Mouse (Mus musculus) midbrain, postnatal 0 days (tissue): Measurements from ENCODE around the gene Cabin1. TPM values are rescaled to one million over a fixed set of nuclear protein-coding genes. Genes with fewer than 3 reads are reported as not detected.

Source experiments
- ATAC-seq: fragments of 200-750 bp; cut with Nextera tagmentation; 2 replicates; pipeline ENCODE4 v1.8.0; 2017; ENCODE audit warnings: moderate number of reproducible peaks, mild to moderate bottlenecking, moderate TSS enrichment, moderate library complexity; ENCODE audit not compliant: low FRiP score
- DNase-seq: peaks from one replicate; pipeline ENCODE4 v3.0.0-alpha.2; 2015; ENCODE audit warnings: low spot score
- H3K27ac ChIP-seq: fragments of 300-500 bp; sonication (generic); 2 replicates; pipeline ENCODE4 v1.5.1; 2014; ENCODE audit warnings: low read depth, mild to moderate bottlenecking, low read length, mixed read lengths
- H3K27me3 ChIP-seq: fragments of 300-500 bp; sonication (generic); 2 replicates; pipeline ENCODE4 v1.6.1; 2014; ENCODE audit warnings: low read length, control low read depth, mixed read lengths; ENCODE audit not compliant: insufficient read depth
- H3K36me3 ChIP-seq: fragments of 300-500 bp; sonication (generic); 2 replicates; pipeline ENCODE4 v1.6.1; 2014; ENCODE audit warnings: low read length, control low read depth, mixed read lengths; ENCODE audit not compliant: insufficient read depth
- H3K4me1 ChIP-seq: fragments of 300-500 bp; sonication (generic); 2 replicates; pipeline ENCODE4 v1.6.1; 2014; ENCODE audit warnings: mild to moderate bottlenecking, control low read depth, antibody characterized with exemption, low read length, mixed read lengths; ENCODE audit not compliant: insufficient read depth
- H3K4me2 ChIP-seq: fragments of 300-500 bp; sonication (generic); 2 replicates; pipeline ENCODE4 v1.6.1; 2014; ENCODE audit warnings: low read depth, mild to moderate bottlenecking, low read length, mixed read lengths; ENCODE audit not compliant: poor library complexity, severe bottlenecking
- H3K4me3 ChIP-seq: fragments of 300-500 bp; sonication (generic); 2 replicates; pipeline ENCODE4 v1.5.1; 2014; ENCODE audit warnings: low read depth, mild to moderate bottlenecking, low read length, moderate library complexity
- H3K9ac ChIP-seq: fragments of 300-500 bp; sonication (generic); replicated peaks from 2 replicates; pipeline ENCODE4 v1.6.1; 2014; ENCODE audit warnings: mild to moderate bottlenecking, low read length, moderate library complexity, mixed read lengths; ENCODE audit not compliant: poor library complexity, severe bottlenecking
- H3K9me3 ChIP-seq: fragments of 300-500 bp; sonication (generic); 2 replicates; pipeline ENCODE4 v1.6.1; 2016; ENCODE audit warnings: low read length, control low read depth
- CTCF ChIP-seq: IDR thresholded peaks from 2 replicates; pipeline ENCODE4 v1.5.1; 2016; ENCODE audit warnings: antibody characterized with exemption, mild to moderate bottlenecking
- WGBS: fragments of 180-500 bp; shearing (Covaris S2); extraction: QIAGEN DNeasy Blood & Tissue Kit; methylation state at CpG from one replicate; pipeline ENCODE4 v1.1.7; 2014; 5-methylcytosine and 5-hydroxymethylcytosine counted together
- polyA plus RNA-seq: library from polyadenylated mRNA; unstranded; fragments of >200 nt; fragmentation: Nextera tagmentation; extraction: Ambion mirVana; gene quantifications from 2 replicates; pipeline ENCODE4 v1.2.1, GENCODE M21; 2015
- total RNA-seq: library from RNA; depleted of rRNA; stranded (reverse); fragments of >200 nt; gene quantifications from 2 replicates; pipeline ENCODE4 v1.2.3, GENCODE M21; 2014

Gene Cabin1
- total and polyA plus RNA-seq, 2 experiments from 2014 or later, result 31.6 to 93.3 TPM

- Histone ChIP-seq H3K27ac (peak overlapping the region; percentile 69), H3K9ac (peak overlapping the region; percentile 60; the same call in 1 of the 2 replicates), H3K9me3 (no peaks in the 10 kb centered on the region), H3K4me3 (peak overlapping the region; percentile 49), H3K27me3 (no peaks in the 10 kb centered on the region), H3K36me3 (peaks cover 41% of the 10 kb centered on the region), H3K4me1 (peaks cover 20% of the 10 kb centered on the region), H3K4me2 (peak overlapping the region; percentile 97)
- no peak for TF ChIP-seq CTCF
- DNase-seq (peak; percentile 54), ATAC-seq (peak; percentile 10; the same call in 1 of the 2 replicates)
- WGBS, result 25% methylated on average over 4 of the region's 4 CpGs
These were observed 97.6 kb downstream of the Cabin1 start for GRCm38 (mm10) chr10:75666451-75667030.

DNA sequence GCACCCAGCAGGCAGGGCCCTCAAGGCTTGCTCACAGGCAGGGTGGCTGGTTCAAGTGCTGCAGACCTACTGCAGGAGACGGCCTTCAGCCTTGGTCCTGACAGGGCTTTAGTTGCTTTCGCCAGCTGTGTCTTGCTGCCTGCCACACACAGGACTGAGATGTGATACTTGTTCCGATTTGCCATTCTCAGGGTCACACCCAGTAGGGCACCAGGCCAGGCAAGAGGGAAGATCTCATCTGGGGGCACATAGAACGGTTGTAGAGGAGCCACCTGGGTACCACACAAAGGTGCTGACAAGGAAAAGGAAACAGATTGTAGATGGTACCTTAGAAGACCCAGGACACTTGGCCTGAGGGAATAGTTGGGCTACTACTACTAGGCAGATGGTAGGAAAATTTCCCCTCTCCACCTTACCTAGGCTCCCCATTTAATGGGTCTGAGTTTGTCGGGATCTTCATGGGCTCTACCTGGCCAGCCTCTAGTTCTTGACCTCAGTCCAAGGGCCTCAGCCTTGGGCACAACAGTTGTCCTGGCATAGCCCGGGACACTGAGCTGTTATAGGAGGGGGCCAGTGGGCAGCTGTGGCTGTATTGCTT, 99.4 kb downstream of the Cabin1 start:
- Histone ChIP-seq H3K27me3 (no peaks in the 10 kb centered on the region), H3K4me2 (no peak overlapping the region), H3K9me3 (no peaks in the 10 kb centered on the region), H3K4me3 (no peak overlapping the region), H3K36me3 (peaks cover 27% of the 10 kb centered on the region), H3K9ac (no peak overlapping the region), H3K27ac (no peak overlapping the region), H3K4me1 (peaks cover 20% of the 10 kb centered on the region)
- 96% methylated on average over 6 of the region's 6 CpGs for WGBS
- ATAC-seq (no peak), DNase-seq (no peak)
- no peak for TF ChIP-seq CTCF

DNA sequence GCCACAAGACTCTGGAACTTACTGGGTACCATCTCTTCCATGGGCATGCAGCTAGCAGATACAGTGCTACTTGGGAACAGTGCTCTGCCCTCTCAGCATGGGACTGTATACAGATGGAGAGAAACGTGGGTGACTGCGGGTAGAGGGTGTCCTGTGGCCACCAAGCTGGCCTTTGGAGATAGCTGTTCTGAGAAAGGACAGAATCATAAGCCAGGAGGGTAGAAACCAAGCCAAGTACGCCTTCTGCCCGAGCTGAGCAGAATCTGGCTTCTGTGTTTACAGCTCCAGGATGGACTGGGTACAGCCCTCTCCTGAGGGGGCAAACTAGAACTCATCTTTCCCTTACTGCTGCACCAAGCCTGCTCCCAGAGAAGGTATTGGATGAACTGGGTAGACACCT, 101.6 kb downstream of the Cabin1 start:
- Histone ChIP-seq H3K27me3 (no peaks in the 10 kb centered on the region), H3K36me3 (peaks cover 34% of the 10 kb centered on the region), H3K4me1 (peaks cover 15% of the 10 kb centered on the region), H3K9ac (no peak overlapping the region), H3K27ac (no peak overlapping the region), H3K4me2 (no peak overlapping the region), H3K4me3 (no peak overlapping the region), H3K9me3 (no peaks in the 10 kb centered on the region)
- TF ChIP-seq CTCF, result no peak
- no peak for DNase-seq
- ATAC-seq, result no peak
- WGBS, result 83% methylated on average over 4 of the region's 4 CpGs

- ATAC-seq (no peak), DNase-seq (no peak)
- H3K4me3 ChIP-seq, result no peak overlapping the region
- no peaks in the 10 kb centered on the region for H3K27me3 ChIP-seq
- WGBS, result 86% methylated on average over 3 of the region's 3 CpGs
- TF ChIP-seq CTCF, result no peak
- no peak overlapping the region for H3K27ac ChIP-seq
- H3K4me2 ChIP-seq, result no peak overlapping the region
- H3K4me1 ChIP-seq, result peaks cover 10% of the 10 kb centered on the region; the same call in 1 of the 2 replicates
- H3K9ac ChIP-seq, result no peak overlapping the region
- H3K36me3 ChIP-seq, result peaks cover 41% of the 10 kb centered on the region
- H3K9me3 ChIP-seq, result no peaks in the 10 kb centered on the region
These were observed 102.3 kb downstream of the Cabin1 start for GRCm38 (mm10) chr10:75661876-75662275.

DNA sequence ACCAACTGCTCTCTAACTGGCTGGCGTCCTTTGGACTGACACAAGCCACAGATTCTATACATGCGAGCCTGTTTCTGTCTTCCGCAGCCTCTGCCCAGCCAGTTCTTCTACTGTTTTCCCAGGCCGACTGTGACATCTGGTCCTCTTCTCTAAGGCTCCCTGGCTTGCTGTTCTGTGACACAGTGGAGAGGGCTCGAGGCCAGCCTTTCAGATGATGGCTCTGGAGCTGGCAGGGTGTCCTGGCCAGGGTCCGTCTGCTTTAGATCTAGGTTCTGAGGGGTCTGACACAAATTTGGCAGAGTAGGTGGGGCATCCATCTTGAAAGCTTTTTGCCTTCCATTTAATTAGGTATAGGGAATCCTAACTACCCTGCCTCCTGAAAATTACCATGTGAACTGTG, 102.8 kb downstream of the Cabin1 start:
- no peak overlapping the region for H3K27ac ChIP-seq
- no peak for ATAC-seq

DNA sequence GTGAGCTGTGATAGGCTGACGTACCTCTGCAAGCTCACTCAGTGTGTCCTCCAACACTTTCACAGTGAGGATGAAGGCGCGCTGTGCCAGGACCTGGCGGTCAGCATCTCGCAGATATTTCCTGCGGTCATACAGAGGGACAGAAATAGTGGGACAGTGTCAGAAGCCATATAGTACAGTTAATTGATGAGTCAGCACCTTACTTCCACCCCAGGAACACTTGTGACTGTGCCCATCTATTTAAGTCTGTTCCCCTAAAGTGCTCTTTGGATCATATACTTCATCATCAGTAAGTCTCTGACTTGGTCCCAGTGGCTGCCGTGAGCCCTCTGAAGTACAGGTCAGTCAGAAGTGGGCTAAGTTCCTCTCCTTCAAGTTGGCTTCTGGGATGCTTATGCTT, 106.4 kb downstream of the Cabin1 start:
- Histone ChIP-seq H3K9me3 (no peaks in the 10 kb centered on the region), H3K4me1 (no peaks in the 10 kb centered on the region), H3K4me3 (no peak overlapping the region), H3K9ac (no peak overlapping the region), H3K27ac (no peak overlapping the region), H3K36me3 (peaks cover 68% of the 10 kb centered on the region), H3K4me2 (no peak overlapping the region), H3K27me3 (no peaks in the 10 kb centered on the region)
- no peak for ATAC-seq
- WGBS, result over 99% methylated on average over 7 of the region's 7 CpGs
- no peak for TF ChIP-seq CTCF
- DNase-seq, result no peak

More for the DNA sequence above, 102.8 kb downstream of the Cabin1 start:
- no peaks in the 10 kb centered on the region for H3K9me3 ChIP-seq
- TF ChIP-seq CTCF, result no peak
- H3K4me1 ChIP-seq, result peaks cover 5% of the 10 kb centered on the region; the same call in 1 of the 2 replicates
- peaks cover 46% of the 10 kb centered on the region for H3K36me3 ChIP-seq
- H3K4me3 ChIP-seq, result no peak overlapping the region
- WGBS, result 73% methylated on average over 6 of the region's 6 CpGs
- DNase-seq, result peak; percentile 82
- no peak overlapping the region for H3K9ac ChIP-seq
- no peak overlapping the region for H3K4me2 ChIP-seq
- H3K27me3 ChIP-seq, result no peaks in the 10 kb centered on the region
